Mouse (Mus musculus) mature B cell (primary cell): ENCODE data around the gene Tmem236.
"Not testable (repeated sequence)": the region's sequence is repeated elsewhere in the genome, so short reads cannot be mapped to it uniquely, and the experiment has no call there.

Experiments
- in situ Hi-C: fragments of 300-500 bp; cut with MboI; formaldehyde crosslinking; loops from 2 replicates; pipeline ENCODE4 v1.14.3; 2019

The Tmem236 gene

DNA sequence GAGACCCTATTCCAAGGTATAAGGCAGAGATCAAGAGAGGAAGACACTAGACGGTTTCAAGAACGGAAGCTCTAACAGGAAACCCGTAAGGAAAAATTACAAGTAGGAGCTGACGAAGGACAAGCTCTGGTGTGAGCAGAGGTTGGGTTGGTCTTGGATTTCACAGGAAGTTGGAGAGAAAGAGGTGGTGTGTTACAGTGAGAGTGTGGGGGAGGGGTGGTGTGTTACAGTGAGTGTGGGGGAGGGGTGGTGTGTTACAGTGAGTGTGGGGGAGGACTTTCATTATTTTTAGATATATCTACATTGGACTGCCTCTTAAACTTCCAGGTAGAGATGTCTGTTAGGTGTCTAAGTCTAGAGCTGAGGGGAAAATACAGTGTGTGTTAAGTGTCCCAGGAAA, 16.4 kb downstream of the Tmem236 start:
- in situ Hi-C loops: no loop called here

DNA sequence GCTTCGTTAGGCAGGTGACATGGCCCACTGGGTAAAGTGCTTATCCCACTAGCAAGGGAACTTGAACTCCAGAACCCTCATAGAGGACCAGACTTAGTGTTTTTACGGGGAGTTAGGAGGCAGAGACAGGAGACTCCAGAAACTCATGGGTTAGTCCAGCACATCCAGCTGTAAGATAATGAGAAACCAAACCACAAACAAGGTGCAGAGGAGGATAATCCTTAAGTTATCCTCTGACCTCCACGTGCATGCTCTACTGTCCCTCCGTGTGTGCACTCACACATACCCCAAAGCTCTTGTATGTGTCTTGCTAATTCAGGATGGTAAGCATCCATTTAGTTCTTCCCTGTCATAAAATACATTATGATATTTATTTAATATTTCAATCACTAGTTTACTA, 17.3 kb downstream of the Tmem236 start:
- in situ Hi-C loops: no loop called here

DNA sequence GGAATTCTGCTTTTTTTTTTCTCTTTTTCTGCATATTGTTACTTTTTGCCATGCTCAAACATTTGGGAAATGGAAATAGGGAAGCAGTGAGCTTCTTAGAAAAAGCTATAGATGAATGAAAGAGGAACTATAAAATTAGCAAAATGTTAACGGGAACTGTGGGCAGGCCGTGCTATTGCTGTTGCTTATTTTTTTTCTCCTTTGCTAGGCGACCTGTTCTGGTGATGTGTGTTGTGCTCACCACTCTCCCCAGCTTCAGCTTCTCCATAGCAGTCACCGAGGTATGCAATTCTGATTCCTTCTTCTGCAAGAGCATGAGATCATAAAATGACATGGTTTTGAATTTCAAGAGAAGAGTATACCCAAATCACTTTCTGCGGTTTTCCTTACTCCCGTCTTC, 17.7 kb downstream of the Tmem236 start:
- in situ Hi-C loops: no loop called here

- in situ Hi-C loops: not testable (repeated sequence)
Observed at GRCm38 (mm10) chr2:14198325-14198903, 24.1 kb downstream of the Tmem236 start.

DNA sequence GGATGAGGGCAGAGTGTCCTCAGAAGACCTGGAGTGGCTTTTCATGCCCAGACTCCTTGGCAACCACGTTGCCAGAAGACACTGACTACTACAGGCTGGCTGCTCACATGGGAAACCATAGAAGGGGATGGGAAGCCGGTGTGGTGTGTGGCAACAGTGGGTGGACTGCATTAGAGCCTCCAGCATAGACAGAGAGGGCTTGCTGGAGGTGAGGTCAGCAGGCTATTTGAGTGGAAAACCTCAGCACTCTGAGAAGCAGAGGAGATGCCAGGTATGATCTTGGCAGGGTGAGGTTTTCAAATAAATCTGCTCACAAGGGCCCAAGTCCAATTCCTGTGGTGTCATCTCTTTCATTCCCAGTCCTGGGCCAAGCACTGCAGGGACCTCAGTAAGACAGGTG, 25.3 kb downstream of the Tmem236 start:
- in situ Hi-C loops: no loop called here

- in situ Hi-C loops: not testable (repeated sequence)
Observed at GRCm38 (mm10) chr2:14200879-14201445, 26.6 kb downstream of the Tmem236 start.

DNA sequence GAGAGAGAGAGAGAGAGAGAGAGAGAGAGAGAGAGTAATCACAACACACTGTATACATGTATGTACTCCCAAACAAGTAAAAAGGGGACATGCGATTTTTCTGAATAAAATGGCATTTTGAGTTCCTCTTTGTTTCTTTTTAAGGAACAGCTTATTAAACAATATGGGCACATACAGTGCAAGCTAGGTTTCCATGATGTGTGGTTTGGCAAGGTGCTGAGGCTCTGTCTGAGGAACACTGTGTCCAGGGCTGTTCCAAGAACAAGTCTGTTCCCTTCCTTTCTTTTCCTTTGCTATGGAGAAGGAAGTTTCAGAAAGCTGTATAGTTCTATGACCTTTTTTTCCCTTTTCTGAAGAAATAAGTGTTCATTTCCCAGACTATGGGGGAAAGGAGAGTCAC, 30.0 kb downstream of the Tmem236 start:
- in situ Hi-C loops: no loop called here

GRCm38 (mm10) chr2:14206798-14207197, 32.5 kb downstream of the Tmem236 start:
- in situ Hi-C loops: no loop called here

DNA sequence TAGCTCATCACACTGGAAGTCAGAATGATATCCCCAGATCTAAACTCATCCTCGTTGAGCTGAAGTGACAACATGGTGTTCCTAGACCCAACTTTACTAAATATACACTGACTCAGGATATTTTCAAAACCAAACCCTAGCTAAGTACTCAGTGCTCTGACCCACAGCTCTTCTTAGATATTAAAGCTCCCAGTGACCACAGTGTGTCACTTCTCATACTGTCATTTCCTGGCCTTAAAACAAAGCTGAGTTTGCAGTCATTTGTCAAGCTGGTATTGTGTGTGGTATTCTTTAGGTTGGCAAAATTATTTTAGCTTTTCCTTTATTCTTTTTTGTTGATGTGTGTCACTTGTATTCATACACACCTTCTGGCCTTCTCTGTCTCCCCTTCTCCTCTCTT, 36.4 kb downstream of the Tmem236 start:
- in situ Hi-C loops: no loop called here

DNA sequence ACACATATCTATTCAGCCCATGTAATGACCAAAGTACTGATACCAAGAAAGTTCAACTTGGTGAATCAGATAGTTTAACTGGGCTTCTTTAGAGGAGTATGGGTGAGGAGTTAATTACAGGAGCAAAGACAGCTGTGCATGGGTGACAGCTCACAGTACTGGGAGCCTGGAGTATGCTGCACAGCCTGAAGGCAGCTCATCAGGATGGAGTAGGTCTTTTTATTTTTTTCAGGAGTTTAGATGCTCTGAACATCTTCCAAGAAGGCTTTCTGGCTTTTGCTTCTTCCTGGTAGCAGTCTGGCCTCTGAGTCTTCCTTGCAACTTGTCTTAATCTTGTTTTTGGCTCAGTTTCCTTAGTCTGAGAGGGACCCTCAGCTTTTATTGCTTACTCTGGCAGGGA, 37.3 kb downstream of the Tmem236 start:
- in situ Hi-C loops: no loop called here

GRCm38 (mm10) chr2:14214764-14215163, 40.4 kb downstream of the Tmem236 start:
- in situ Hi-C loops: no loop called here

DNA sequence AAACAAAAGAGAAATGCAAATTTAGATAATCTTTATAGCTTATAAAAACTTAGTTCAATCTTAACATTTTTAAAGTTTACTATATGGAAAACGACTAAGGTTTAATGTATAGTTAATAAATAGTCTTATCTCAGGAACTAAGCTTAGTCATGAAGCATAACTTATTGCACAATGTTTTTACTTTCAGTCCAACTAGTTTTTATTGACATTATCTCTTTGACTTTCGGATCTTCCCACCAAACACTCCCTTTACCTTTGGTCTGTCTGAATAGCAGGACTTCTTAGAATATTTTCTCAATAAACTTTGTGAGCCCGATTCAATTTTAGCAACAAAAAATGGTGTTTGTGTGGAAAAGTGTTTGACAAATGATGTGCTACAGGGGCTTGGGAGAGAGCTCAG, 42.3 kb downstream of the Tmem236 start:
- in situ Hi-C loops: no loop called here

DNA sequence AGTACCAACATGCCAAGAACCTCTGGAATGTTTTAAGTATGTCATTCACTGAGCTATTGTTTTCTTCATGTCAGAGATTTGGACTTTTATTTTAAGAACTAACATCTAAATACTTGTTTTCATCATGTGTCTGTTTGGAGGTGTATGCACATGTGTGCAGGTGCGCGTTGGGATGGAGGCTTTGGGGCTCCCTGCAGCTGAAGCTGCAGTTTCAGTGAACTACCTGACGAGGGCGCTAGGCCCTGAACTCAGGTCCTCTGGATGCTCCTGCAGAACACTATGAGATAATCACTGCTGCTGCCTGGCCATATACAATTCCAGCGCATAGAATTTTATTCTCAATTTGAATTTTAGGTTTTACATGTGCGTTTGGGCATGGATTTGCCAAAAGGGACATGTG, 43.8 kb downstream of the Tmem236 start:
- in situ Hi-C loops: no loop called here

DNA sequence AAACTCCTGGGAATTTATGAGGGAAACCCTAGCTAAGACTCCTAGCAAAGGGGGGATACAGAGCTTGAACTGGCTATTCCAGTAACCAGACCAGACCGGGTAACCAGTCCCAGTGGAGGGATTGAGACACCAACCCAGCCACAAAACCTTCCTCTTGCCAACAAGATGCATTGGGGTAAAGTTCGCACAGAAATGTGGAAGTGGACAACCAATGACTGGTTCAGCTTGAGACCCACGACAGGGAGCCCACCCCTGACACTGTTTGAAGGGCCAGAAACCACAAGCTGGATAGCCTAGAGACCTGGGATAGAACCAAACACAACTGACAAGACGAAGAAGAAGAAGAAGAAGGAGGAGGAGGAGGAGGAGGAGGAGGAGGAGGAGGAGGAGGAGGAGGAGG, 50.1 kb downstream of the Tmem236 start:
- in situ Hi-C loops: no loop called here

DNA sequence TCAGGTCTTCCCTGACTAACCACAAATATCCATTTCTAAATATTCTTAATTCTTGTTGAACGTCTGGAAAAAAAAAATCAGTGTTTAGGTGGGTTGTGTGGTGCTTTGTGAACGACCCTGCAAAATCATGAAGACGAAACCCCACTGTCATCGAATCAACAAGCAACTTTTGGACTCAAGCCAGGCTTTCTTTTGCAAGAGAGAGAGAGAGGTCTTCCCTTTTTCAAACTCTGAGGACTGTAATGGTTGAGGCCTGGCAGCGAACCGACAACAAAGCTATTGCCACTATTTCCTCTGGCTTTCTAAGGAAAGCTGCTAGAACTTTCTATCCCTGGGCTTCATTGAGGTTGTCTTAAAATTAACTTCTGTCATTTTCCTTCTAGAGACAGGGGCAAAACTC, 54.2 kb downstream of the Tmem236 start:
- in situ Hi-C loops: no loop called here

- in situ Hi-C loops: no loop called here
Observed at GRCm38 (mm10) chr2:14229149-14229548, 54.8 kb downstream of the Tmem236 start, which contains the start of gene Mrc1. Gene Mrc1, plus strand, starts transcription at chr2:14229392.

DNA sequence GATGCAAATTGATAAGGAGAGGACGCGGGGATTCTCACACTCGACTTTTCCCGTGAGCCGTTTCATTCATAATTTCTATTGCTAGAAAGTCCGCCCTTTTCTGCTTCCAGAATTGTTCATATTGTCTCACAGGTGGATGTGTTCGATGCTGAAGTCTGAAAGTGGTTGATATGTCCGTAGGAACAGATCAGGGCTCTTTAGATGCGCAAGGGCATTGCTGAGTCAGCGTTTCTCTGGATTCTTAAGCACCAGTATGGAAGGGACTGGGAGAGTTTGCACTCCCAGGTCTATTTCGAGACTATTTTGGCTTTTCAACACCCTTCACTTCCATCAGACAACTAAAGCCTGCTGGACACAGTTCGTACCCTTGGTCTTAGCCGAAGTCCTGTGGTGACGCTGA, 55.7 kb downstream of the Tmem236 start:
- in situ Hi-C loops: no loop called here

GRCm38 (mm10) chr2:14232897-14233296, 58.6 kb downstream of the Tmem236 start:
- in situ Hi-C loops: no loop called here

DNA sequence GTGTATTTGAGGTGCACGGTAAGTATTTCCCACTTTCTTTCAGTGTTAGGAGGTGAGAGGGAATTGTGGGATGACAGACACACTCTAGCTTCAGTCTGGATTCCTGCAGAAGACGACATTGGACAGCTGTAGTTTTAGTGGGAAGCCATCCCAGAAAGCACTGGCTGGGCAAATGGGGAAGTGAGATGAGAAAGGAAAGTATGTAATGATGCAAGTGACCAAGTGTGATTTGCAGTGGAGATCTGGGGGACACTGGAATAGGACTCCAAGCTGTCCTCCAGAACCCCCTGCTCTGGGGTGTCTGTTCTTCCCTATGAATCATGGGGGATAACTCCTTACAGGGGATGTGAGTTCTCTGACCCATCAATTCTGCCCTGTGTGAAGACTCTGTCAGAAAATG, 59.7 kb downstream of the Tmem236 start:
- in situ Hi-C loops: no loop called here

GRCm38 (mm10) chr2:14235319-14235718, 61.0 kb downstream of the Tmem236 start:
- in situ Hi-C loops: no loop called here

DNA sequence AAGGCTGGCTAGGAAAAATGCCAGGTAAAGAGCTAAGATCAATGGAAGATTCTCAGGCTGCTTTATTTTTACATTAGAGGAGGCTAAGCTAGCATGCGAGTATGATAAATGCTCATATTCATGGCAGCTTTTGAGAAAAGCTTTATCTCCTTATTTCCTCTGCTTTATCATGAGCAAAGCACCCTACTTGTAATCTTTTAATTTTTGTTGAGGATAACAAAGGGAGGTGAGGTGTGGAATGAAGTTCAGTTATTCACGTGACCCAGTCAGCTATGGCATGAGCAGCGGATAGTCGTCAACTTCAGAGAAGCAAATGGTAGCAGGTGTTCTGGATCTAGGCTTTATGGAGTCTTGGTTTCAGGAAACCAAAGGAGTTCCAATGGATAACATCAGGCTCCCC, 62.6 kb downstream of the Tmem236 start:
- in situ Hi-C loops: no loop called here

DNA sequence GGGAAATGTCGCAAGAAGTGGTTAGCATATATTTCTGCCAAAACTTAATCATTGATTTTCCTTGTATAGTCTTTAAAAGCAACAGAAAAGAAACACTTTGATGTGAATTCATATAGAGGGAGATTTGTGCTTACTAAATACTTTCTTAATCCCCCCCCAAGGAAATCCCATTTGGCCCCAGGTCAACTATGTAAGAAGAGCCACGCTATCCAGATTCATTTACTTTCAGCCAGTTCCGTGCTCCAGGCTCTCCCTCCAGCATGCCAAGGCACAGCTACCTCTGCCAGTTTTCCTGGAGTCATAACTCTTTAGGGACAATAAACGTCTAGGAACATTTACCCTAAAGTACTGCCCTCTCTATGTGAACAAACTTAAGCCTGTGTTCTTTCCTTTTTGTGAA, 63.4 kb downstream of the Tmem236 start:
- in situ Hi-C loops: no loop called here

GRCm38 (mm10) chr2:14239151-14239550, 64.8 kb downstream of the Tmem236 start:
- in situ Hi-C loops: no loop called here

DNA sequence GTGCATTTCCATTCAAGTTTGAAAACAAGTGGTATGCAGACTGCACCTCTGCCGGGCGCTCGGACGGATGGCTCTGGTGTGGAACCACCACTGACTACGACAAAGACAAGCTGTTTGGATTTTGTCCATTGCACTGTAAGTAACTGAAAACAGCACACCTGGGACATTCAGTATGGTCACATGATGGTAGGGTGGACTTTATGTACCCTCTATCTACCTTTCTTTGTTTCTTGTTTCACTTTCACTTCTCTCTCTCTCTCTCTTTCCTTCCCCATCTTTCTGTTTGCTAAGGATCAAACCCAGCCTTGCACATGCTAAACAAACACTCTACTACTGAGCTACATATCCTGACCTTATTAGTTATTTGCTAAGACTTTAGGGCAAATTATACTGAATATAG, 69.8 kb downstream of the Tmem236 start:
- in situ Hi-C loops: no loop called here
